Mouse (Mus musculus): ENCODE results near the gene Srebf2. TPM values are rescaled to one million over a fixed set of nuclear protein-coding genes. Genes with fewer than 3 reads are reported as not detected.

The Srebf2 gene
- polyA plus RNA-seq, 1 experiment from 2014 or later = 172 TPM

DNA sequence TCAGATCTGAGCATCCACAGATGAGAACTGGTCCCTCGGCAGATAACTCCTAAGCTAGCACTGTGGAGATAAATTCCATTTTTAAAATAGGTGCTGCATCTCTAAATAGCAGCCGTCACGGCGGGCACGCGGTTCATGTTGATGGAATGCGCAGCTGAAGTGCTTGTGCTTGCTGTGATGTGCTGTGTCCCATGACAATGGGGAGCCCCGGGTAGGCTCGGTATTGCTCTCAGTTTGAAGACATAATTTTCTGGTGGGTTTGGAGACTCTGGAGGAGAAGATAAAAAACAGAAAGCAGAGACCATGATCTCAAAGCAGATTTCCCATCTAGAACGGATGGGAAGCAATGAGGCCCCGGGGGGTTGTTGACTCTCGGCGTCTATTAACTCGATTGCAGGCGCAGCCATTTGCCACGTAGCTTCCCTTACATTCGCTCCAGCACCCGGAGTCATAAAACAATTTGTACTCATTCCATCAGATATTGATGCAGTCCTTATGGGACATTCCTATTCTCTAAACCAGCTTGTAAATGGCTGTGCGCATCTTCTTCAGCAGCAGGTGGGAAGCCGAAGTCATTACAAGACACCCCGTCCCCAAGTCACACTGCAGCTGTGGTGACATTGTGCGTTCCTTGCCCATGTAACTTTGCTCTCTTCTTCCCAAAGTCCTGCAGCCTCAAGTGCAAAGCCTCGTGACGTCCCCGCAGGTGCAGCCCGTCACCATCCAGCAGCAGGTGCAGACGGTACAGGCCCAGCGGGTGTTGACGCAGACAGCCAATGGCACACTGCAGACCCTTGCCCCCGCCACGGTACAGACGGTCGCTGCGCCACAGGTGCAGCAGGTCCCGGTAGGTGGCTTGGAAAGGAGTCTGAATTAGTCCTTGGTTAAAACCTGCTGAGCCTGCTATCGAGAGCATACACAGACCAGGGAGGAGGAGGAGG lies 23.7 kb downstream of the Srebf2 start:
- Histone ChIP-seq H3K27me3 (replicated peaks) (no peaks in the 10 kb centered on the region), H3K9ac (no peak overlapping the region), H3K4me1 (replicated peaks) (peaks cover 21% of the 10 kb centered on the region), H3K27ac (peak overlapping the region; percentile 22; the same call in 1 of the 2 replicates), H3K36me3 (peaks cover 47% of the 10 kb centered on the region), H3K9me3 (no peaks in the 10 kb centered on the region), H3K4me3 (replicated peaks) (no peak overlapping the region), H3K4me2 (replicated peaks) (no peak overlapping the region)
- peak; percentile 63 for ATAC-seq
- 66% methylated on average over 36 of the region's 36 CpGs for WGBS

DNA sequence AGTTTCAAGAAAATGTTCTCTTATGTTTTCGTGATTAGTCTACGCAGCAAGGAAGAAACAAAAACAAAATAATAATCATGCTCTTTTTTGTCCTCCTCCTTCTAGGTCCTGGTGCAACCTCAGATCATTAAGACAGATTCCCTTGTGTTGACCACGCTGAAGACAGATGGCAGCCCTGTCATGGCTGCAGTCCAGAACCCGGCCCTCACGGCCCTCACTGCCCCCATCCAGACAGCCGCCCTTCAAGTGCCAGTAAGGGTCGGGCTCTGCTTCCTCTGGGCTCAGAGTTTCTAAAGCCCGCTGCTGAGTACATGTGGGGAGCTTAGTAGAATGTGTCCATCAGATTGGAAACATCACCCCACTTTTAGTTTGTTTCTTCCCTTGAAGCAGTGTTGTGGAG lies 25.7 kb downstream of the Srebf2 start:
- WGBS = 81% methylated on average over 8 of the region's 8 CpGs
- Histone ChIP-seq H3K4me3 (replicated peaks) (no peak overlapping the region), H3K36me3 (peaks cover 58% of the 10 kb centered on the region)

DNA sequence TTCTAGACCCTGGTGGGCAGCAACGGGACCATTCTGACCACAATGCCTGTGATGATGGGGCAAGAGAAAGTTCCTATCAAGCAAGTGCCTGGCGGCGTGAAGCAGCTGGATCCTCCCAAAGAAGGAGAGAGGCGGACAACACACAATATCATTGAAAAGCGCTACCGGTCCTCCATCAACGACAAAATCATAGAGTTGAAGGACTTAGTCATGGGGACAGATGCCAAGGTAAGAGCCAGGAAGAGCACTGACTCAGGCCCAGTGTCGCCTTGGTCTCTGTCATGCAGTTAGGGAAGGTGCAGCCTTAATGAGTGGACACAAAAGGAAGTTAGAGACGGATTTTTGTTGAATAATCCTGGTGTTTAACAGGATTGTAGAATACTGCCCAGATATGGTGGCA lies 28.1 kb downstream of the Srebf2 start:
- H3K36me3 ChIP-seq = peaks cover 77% of the 10 kb centered on the region

More for the DNA sequence above, 25.7 kb downstream of the Srebf2 start:
- H3K4me2 ChIP-seq (replicated peaks) = no peak overlapping the region
- H3K27me3 ChIP-seq (replicated peaks) = no peaks in the 10 kb centered on the region
- no peak for ATAC-seq
- H3K4me1 ChIP-seq (replicated peaks) = peaks cover 7% of the 10 kb centered on the region; the same call in 1 of the 2 replicates
- no peaks in the 10 kb centered on the region for H3K9me3 ChIP-seq
- H3K9ac ChIP-seq = no peak overlapping the region
- H3K27ac ChIP-seq = no peak overlapping the region

DNA sequence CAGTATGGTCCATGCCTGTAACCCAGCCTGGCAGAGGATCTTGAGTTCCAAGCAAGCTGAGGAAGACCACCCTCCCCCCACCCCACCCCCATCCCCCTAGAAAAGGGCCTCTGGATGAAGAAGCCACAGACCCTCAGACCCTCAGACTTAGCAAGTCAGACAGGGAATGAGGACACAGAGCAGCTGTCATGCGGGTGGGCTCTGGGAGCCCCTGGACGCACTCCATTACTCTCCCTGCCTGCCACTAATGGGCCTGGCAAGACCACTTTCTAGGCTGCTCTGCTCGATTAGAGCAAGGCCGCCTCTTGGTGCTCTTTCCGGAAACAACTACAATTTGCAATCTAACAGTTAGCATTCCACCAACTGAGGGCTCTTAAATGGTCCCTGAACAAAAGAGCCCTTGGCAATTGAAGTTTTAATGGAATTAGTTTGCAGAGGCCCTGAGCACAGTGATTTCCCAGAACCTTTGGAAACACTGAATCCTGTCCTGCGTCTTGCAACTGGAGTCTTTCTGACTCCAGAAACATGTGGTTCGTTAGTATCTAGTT lies 30.8 kb downstream of the Srebf2 start:
- Histone ChIP-seq H3K27me3 (replicated peaks) (no peaks in the 10 kb centered on the region), H3K27ac (no peak overlapping the region), H3K36me3 (peaks cover 84% of the 10 kb centered on the region), H3K4me3 (replicated peaks) (no peak overlapping the region), H3K4me2 (replicated peaks) (no peak overlapping the region), H3K9me3 (no peaks in the 10 kb centered on the region), H3K9ac (no peak overlapping the region), H3K4me1 (replicated peaks) (no peaks in the 10 kb centered on the region)
- 84% methylated on average over 7 of the region's 7 CpGs for WGBS
- no peak for ATAC-seq

More for the DNA sequence above, 28.1 kb downstream of the Srebf2 start:
- Histone ChIP-seq H3K27ac (no peak overlapping the region), H3K4me3 (replicated peaks) (no peak overlapping the region), H3K27me3 (replicated peaks) (no peaks in the 10 kb centered on the region), H3K4me2 (replicated peaks) (no peak overlapping the region), H3K9ac (no peak overlapping the region), H3K4me1 (replicated peaks) (no peaks in the 10 kb centered on the region), H3K9me3 (no peaks in the 10 kb centered on the region)
- no peak for ATAC-seq
- 97% methylated on average over 9 of the region's 9 CpGs for WGBS

DNA sequence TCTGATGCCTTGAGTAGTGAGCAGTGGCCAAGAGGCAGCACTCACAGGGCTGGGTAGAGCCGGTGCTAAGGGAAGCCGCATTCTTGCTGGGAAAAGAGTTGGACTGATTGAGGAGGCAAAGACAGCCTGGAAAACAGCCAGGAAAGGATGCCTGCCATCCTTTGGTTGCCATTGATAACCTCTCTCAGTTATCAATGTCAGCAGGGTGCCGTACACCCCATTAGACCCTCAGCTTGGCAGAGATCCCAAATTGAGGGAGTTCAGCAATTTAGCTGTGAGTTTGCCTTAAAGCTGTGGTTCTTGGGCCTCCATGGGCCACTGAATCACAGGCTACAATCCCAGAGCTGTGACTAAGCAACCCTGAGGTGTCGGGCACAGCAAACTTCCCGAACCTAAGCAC lies 34.1 kb downstream of the Srebf2 start:
- H3K36me3 ChIP-seq = peaks cover 86% of the 10 kb centered on the region
- ATAC-seq = no peak
- H3K27ac ChIP-seq = no peak overlapping the region
- H3K27me3 ChIP-seq (replicated peaks) = no peaks in the 10 kb centered on the region
- H3K4me3 ChIP-seq (replicated peaks) = no peak overlapping the region
- peaks cover 13% of the 10 kb centered on the region for H3K4me1 ChIP-seq (replicated peaks)
- WGBS = 93% methylated on average over 5 of the region's 5 CpGs
- H3K4me2 ChIP-seq (replicated peaks) = no peak overlapping the region
- no peaks in the 10 kb centered on the region for H3K9me3 ChIP-seq
- H3K9ac ChIP-seq = no peak overlapping the region

DNA sequence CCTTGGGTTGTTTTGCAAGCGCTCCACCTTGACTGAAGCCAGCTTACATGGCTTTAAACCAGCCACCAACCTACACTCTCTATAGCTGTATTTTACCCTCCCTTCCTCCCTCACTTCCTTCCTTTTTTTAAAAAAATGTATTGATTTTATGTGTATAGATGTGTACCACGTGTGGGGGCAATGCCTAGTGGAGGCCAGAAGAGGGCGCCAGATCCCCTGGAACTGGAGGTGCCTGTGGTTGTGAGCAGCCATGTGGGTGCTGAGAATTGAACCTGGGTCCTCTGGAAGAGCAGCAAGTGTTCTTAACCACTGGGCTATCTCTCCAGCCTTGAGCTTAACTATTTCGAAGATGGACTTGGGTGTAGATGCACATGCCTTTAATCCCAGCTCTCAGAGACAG lies 35.3 kb downstream of the Srebf2 start:
- H3K4me3 ChIP-seq (replicated peaks) = no peak overlapping the region
- H3K36me3 ChIP-seq = peaks cover 92% of the 10 kb centered on the region
- 95% methylated on average over 4 of the region's 4 CpGs for WGBS
- no peak for ATAC-seq
- H3K4me1 ChIP-seq (replicated peaks) = peaks cover 13% of the 10 kb centered on the region
- H3K9me3 ChIP-seq = no peaks in the 10 kb centered on the region
- no peak overlapping the region for H3K27ac ChIP-seq
- H3K4me2 ChIP-seq (replicated peaks) = no peak overlapping the region
- no peak overlapping the region for H3K9ac ChIP-seq
- H3K27me3 ChIP-seq (replicated peaks) = no peaks in the 10 kb centered on the region

DNA sequence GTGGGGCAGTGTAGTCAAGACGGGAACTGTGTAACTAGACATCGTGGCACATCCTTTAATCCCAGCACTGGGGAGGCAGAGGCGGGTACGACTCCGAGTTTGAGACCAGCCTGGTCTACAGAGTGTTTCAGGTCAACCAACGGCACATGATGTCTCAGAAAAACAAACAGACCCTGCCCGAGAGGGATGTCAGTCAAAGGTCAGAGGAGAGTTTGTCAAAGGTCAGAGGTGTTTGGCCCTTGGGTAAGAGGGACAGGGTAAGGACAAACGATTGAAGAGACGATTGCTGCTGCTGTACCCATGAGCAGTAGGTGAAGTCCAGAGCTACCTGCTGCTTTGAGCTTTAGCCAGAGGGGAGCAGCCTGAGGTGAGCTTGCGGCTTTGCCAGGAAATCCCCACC lies 36.6 kb downstream of the Srebf2 start:
- H3K9me3 ChIP-seq = no peaks in the 10 kb centered on the region
- H3K27me3 ChIP-seq (replicated peaks) = no peaks in the 10 kb centered on the region
- ATAC-seq = no peak; the same call in 1 of the 2 replicates
- 65% methylated on average over 10 of the region's 10 CpGs for WGBS
- no peak overlapping the region for H3K4me3 ChIP-seq (replicated peaks)
- peaks cover 13% of the 10 kb centered on the region for H3K4me1 ChIP-seq (replicated peaks)
- H3K4me2 ChIP-seq (replicated peaks) = no peak overlapping the region
- peaks cover 87% of the 10 kb centered on the region for H3K36me3 ChIP-seq
- no peak overlapping the region for H3K27ac ChIP-seq
- H3K9ac ChIP-seq = no peak overlapping the region

DNA sequence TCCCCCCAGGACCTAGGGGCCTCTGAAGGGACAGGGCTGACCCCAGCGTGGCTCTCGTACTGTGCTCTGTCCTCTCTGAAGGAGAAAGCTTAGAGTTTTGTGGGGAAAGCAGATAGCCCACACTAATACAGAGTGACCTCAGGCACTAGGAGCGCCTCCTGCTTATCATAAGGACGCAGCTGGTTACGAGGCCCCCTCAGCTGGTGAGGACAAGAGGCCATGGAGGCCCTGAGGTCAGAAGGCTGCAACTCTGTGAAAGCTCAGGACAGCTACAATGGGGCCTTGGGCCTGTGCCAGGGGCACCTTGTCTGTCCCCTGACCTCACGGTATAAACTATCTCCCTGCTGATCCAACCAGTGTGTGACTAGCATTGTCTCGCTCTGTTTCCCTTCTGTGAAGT lies 37.2 kb downstream of the Srebf2 start:
- 68% methylated on average over 7 of the region's 7 CpGs for WGBS
- Histone ChIP-seq H3K4me2 (replicated peaks) (no peak overlapping the region), H3K4me3 (replicated peaks) (no peak overlapping the region), H3K4me1 (replicated peaks) (peaks cover 13% of the 10 kb centered on the region), H3K27ac (no peak overlapping the region), H3K9me3 (no peaks in the 10 kb centered on the region), H3K9ac (no peak overlapping the region), H3K36me3 (peaks cover 81% of the 10 kb centered on the region), H3K27me3 (replicated peaks) (no peaks in the 10 kb centered on the region)
- ATAC-seq = peak; percentile 67

DNA sequence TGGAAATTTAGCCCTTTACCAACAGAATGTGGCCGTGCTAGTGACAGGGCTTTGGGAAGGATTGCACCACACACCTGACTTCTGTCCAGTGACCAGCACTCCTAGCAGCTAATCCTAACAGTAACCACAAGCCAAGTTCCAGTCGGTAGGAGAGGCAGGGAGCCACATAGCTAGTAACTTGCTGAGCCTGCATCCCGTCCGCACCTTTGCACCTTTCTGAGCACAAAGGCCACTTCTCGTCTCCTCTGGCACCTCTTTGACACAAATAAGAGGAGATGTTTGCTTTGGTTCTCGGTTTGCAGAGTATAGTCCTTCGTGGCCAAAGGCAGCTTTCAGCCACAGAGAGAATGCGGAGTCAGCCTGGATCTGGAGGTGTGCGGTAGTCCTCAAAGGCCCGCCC lies 37.7 kb downstream of the Srebf2 start:
- H3K4me2 ChIP-seq (replicated peaks) = no peak overlapping the region
- H3K27ac ChIP-seq = no peak overlapping the region
- H3K36me3 ChIP-seq = peaks cover 80% of the 10 kb centered on the region
- peaks cover 13% of the 10 kb centered on the region for H3K4me1 ChIP-seq (replicated peaks)
- no peaks in the 10 kb centered on the region for H3K9me3 ChIP-seq
- peak; percentile 16; the same call in 1 of the 2 replicates for ATAC-seq
- H3K27me3 ChIP-seq (replicated peaks) = no peaks in the 10 kb centered on the region
- H3K9ac ChIP-seq = no peak overlapping the region
- 76% methylated on average over 10 of the region's 10 CpGs for WGBS
- no peak overlapping the region for H3K4me3 ChIP-seq (replicated peaks)

DNA sequence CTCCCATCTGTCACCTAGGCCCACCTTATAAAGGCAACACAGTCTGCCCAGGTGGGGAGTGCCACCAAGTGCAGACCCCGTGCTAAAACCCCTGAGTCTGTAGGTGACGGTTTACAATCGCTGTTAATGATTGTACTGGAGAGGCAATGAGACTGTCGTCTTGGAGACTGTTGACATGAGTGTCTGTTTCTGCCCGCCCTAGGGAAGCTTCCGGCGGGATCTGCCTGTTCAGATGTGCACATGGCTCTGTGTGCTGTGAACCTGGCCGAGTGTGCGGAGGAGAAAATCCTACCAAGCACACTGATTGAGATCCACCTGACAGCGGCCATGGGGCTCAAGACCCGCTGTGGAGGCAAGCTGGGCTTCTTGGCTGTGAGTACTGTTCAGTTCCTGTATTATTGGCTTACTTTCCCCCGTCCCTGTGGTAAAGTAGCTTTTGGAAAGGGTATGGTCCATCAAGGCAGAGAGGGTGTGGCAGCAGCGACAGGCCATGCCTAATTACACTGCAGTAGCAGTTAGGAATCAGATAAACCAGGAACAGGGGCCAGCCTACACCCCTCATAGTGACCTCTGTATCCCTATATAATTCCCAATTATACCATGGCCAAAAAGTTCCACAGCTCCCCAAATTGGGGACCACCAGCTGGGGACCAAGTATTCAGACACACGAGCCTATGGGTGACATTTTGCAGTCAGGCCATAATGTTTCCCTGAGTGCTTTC lies 38.2 kb downstream of the Srebf2 start:
- Histone ChIP-seq H3K4me2 (replicated peaks) (no peak overlapping the region), H3K9ac (no peak overlapping the region), H3K27ac (no peak overlapping the region), H3K4me1 (replicated peaks) (peaks cover 13% of the 10 kb centered on the region), H3K9me3 (no peaks in the 10 kb centered on the region), H3K36me3 (peaks cover 78% of the 10 kb centered on the region), H3K27me3 (replicated peaks) (no peaks in the 10 kb centered on the region), H3K4me3 (replicated peaks) (no peak overlapping the region)
- peak; percentile 31; the same call in 1 of the 2 replicates for ATAC-seq
- 68% methylated on average over 14 of the region's 14 CpGs for WGBS

DNA sequence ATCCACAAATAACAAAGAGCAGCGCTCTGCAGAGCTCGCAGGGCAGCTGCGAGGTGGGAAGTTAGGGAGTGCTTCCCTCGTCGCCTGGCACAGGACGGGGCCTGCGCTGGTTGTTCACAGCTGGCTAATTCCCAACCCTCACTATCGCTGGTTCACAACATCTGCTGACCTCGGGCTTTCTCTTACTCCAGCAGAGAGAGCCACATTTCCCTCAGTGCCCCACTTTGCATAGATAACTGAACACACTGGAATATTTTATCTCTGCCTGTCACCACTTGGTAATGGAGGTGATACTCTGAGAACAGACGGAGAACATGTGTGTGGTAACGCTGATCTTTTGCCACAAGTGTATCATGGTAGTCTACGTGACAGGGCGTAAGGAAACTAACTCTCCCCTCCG lies 39.1 kb downstream of the Srebf2 start:
- WGBS = 79% methylated on average over 14 of the region's 14 CpGs
- Histone ChIP-seq H3K27ac (0 out of 2 replicates have a peak overlapping the region, but pooled peaks have one; percentile 2), H3K36me3 (peaks cover 73% of the 10 kb centered on the region)

DNA sequence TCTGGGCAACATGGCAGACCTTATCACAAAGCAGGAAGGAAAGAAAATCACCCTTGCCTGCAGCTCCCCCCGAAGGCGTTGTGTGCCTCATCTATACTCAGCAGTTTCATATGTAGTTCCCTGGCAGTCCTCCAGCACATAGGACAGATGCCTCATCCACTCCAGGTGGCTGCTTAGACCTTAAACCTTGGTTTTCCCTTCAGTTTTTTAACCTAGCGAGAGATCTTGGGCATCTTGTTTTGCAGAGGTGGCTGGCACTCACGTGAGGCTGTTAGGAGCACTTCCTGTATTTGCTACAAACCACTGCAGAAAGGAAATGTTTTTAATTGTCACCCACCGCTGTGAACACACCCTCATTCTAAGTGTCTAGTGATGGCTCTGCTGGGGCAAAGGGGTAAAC lies 40.0 kb downstream of the Srebf2 start:
- no peaks in the 10 kb centered on the region for H3K9me3 ChIP-seq
- no peak for ATAC-seq

More for the DNA sequence above, 39.1 kb downstream of the Srebf2 start:
- Histone ChIP-seq H3K9me3 (no peaks in the 10 kb centered on the region), H3K9ac (no peak overlapping the region), H3K4me1 (replicated peaks) (peaks cover 13% of the 10 kb centered on the region), H3K4me3 (replicated peaks) (no peak overlapping the region), H3K27me3 (replicated peaks) (no peaks in the 10 kb centered on the region), H3K4me2 (replicated peaks) (no peak overlapping the region)
- 0 out of 2 replicates have a peak, but pooled peaks have one; percentile 34 for ATAC-seq

More for the DNA sequence above, 40.0 kb downstream of the Srebf2 start:
- Histone ChIP-seq H3K36me3 (peaks cover 73% of the 10 kb centered on the region), H3K27me3 (replicated peaks) (no peaks in the 10 kb centered on the region), H3K4me3 (replicated peaks) (no peak overlapping the region), H3K4me1 (replicated peaks) (peaks cover 13% of the 10 kb centered on the region), H3K9ac (no peak overlapping the region), H3K4me2 (replicated peaks) (no peak overlapping the region), H3K27ac (no peak overlapping the region)
- 89% methylated on average over 5 of the region's 5 CpGs for WGBS
